Mouse (Mus musculus) lung, postnatal 10 days (tissue): ENCODE results near the gene Sept9.

Experiments
- DNase-seq: peaks from one replicate; pipeline ENCODE4 v3.0.0; 2021

Sept9 gene

DNA sequence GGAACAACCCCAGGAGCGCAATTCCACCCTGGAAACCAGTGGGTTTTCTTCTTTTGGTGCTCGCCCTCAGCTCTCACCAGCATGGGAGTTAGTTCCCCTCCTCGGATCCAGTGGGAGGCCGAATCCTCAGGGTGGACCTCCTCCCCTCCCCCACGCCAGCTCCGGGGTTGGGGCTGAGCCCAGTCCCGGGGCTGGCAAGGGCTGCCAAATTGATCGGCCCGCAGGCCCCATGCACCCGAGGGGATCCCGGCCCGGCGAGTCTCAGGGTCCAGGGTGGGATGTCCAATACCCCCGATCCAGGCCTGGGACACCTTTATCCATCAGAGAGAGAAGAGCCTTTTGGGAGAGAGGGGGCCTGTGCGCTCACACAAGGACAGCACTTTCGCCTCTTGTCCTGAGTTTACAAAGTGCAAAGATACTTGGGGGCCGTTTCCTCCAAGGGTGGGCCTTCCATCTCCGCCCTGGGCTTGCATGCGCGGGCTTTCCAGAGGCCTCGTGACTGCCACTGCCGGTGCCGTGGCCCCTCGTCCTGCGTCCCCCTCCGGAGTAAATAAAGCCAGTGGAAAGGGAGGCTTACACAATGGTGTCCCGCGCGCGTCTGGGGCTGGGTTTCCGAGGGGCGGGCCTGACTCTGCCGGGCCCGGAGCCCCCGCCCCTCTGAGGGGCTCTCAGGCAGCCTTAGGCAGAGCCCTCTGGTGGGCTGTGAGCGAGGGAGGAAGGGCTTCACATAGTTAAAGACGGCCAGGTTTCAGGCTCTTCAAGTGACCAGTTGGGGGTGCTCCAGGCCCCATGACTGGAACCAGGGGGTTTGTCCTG is 67.7 kb downstream of the Sept9 start:
- peak; percentile 87 for DNase-seq

- no peak for DNase-seq
Observed at GRCm38 (mm10) chr11:117267828-117268227, 68.4 kb downstream of the Sept9 start.

DNA sequence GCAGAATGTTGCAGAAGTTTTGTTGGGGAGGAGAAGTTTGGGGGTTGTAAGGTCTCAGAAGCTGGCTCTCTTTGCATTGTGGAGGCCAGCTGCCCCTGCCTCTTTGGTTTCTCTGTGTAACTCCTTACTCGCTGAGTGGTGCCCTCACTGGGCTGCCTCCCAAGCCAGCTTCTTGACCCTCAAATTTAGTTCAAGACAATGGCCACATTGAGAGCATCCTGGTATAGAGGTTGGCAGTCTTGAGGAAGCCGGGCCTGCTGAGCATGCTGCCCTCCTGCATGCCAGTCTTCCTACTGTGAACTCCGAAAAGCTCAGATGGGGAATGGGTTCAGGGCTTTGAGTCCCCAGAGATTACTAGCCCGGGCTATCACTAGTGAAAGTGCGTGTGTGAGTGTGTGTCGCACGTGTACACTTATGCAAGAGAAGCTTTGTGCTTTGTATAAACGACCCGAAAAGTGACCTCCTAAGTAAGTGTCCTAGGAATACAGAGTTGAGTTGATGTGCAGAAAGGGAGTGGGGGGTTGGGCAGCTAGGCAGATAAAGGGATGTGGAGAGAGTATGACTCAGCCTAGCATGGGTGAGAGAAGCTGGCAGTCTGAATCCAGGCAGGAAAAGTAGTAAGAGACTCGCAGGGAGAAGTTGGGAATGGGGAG is 69.0 kb downstream of the Sept9 start:
- DNase-seq, result peak; percentile 47

DNA sequence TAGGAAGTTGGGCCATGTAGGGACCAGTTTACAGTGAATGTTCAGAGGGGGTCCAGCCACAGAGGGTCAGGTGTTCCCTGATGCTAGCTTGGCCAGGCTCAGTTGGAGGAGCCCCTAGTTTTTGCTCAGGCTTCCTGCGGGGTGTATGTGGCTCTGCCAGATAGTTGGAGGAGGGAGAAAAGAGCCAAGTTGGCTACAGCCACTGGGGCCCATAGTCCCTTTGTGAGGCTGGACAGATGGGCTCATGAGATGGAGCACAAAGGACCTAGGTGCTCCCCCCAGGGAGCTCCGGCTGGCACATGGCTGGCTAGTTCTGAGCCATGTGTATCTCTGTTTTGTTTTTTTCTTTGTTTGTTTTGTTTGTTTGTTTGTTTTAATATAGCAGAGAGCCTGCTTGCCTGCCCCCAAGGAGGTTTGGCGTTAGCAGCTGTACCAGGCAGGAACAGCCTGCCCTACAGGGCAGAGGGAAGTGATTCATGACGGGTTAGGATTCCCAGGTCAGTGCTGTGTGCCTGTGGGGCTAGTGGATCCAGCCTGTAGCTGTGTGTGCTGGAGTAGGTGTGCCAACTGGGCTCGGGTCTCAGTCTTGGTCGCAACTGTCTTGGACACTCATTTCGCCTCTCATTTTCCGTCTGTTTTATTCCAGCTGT is 69.7 kb downstream of the Sept9 start:
- DNase-seq, result no peak

DNA sequence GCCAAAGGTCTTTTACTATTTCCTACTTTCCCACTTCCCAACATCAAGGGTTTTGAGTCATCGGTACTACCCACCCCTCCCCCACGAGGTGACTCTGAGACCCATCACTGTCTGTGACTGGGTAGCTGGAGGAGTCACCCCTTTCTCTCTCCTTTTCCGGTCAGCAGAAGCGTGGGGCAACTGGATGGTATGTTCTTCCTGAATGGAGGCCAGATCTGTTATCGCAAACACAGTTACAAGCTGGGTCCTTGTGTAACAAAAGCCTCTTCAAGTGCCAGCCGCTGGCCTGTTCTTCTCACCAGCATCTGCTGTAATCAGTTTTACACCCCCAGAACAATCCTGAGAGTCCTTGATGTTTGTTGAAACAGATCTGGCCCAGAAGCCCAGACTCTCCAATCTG is 70.5 kb downstream of the Sept9 start:
- DNase-seq, result peak; percentile 70

DNA sequence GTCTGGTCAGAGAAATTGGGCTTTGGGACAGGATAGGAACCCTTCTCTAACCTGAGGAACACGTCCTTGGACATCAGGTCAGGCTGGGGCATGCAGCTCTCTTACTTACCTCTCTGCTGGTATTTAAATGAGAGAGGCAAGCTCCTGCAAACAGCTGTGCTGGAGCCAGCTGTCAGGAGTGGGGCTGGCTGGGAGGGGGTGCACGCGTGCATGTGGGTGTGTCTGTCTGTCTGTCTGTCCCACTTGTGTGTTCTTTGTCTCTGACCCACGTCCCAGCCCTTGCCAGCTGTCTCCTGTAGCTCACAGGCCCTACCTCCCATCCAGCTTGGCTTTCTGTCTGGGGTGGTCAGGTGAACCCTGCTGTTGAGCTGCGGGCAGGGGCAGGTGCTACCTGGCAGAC is 75.5 kb downstream of the Sept9 start:
- DNase-seq, result no peak

DNA sequence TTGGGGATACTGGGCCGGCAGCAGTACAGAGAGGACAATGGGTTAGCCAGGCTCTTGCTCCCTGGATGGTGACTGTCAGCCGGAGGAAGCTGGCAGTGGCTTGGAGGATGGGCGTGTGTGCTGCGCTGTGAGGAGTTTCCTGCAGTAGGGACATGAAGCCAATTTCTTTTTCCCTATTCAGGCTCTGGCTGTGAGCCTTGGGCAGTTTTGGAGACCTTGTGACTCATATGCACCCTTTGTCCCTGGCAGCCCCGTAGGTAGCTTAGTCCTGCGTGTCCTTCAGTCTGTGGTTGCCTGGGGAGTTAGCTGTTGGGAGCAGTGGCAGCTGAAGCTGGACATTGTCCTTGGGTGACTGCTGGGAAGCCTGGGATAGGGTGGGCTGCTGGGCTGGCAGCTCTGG is 76.5 kb downstream of the Sept9 start:
- DNase-seq, result peak; percentile 74

DNA sequence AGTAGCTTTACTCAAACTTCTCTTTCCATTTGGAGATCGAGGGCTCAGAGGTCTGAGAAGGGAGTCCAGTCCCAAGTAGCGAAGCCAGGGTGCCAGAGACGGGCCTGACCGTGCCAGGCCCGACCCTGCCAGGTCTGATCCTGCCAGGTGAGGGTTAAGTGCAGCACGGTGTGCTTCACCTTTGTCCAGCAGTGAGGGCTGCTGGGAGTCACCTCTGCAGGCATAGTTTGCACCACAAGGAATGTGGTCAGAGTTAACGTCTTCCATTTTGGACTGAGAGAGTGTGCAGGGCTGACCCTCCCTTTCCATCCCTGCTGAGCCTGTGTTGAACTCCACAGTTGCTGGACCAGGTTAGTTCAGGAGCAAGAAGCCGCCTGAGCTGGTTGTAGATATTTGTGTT is 77.5 kb downstream of the Sept9 start:
- DNase-seq, result no peak

DNA sequence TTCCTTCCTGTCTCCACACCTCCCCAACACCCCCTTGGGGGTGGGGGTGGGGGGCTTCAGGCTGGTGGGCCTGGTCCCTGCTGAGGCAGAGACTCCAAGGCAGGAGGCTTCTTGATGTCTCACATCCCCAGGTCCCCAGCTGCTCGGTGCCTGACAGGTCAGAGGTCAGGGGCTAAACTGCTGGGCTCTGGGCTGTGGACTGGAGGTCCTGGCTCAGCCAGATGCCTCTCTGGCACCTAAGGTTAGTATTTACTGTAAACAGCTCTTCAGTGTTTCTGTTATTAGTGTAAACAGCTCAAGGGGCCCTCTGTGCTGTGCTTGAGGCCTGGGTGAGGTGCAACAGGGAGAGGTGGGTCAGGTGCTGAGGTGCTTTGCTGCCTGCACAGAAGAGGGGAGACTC is 78.7 kb downstream of the Sept9 start:
- DNase-seq, result no peak

DNA sequence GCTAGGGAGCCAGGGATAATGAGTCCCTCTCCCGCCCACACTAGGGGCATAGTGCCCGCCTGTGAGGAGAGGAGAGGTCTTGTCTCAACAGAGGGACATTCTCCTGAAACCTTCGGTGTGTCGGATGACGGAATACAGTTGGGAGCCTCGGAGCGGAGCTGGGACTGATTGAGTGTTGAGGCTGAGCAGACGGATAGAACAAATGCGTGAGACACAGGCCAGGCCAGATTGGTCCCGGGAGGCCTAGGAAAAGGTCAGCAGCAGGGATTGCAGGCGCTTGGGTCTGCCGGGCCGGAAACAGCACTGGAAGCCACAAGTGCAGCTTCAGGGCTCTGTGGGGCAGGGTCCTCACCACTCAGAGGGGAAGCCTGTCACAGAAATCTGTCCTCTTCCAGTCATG is 79.1 kb downstream of the Sept9 start:
- peak; percentile 47 for DNase-seq

GRCm38 (mm10) chr11:117279993-117280392 is 80.5 kb downstream of the Sept9 start:
- DNase-seq, result no peak

GRCm38 (mm10) chr11:117283048-117283888 is 83.8 kb downstream of the Sept9 start:
- no peak for DNase-seq

DNA sequence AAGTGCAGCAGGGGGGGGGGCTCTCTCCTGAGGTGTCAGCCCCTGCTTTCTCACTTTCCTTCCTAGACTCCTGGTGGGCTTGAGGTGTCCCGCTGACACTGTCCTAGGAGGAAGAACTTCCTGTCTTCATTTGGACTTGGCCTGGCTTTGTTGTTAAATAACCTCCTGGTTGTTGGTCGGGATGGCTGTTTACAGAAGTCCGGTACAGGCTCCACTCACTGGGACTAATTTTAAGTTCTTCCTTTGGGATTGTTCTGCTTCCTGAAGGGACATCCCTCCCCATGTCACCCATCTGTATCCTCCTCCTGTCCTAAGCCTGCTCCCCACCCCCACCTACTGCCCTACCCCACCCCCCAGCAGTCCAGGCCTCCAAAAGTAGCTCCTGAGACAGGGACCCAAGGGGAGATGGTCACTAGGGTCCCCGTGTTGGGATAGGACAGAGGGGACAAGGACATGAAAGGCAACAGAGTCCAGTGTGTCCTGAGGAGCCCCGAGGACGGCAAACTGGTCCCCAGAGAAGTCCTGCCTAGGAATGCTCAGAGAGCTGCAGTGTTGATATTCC is 84.5 kb downstream of the Sept9 start:
- no peak for DNase-seq

- no peak for DNase-seq
Observed at GRCm38 (mm10) chr11:117284721-117285605, 85.5 kb downstream of the Sept9 start.

- no peak for DNase-seq
Observed at GRCm38 (mm10) chr11:117285606-117285931, 86.1 kb downstream of the Sept9 start.

- no peak for DNase-seq
Observed at GRCm38 (mm10) chr11:117287792-117288191, 88.3 kb downstream of the Sept9 start.

GRCm38 (mm10) chr11:117288765-117289164 is 89.3 kb downstream of the Sept9 start:
- DNase-seq, result no peak

DNA sequence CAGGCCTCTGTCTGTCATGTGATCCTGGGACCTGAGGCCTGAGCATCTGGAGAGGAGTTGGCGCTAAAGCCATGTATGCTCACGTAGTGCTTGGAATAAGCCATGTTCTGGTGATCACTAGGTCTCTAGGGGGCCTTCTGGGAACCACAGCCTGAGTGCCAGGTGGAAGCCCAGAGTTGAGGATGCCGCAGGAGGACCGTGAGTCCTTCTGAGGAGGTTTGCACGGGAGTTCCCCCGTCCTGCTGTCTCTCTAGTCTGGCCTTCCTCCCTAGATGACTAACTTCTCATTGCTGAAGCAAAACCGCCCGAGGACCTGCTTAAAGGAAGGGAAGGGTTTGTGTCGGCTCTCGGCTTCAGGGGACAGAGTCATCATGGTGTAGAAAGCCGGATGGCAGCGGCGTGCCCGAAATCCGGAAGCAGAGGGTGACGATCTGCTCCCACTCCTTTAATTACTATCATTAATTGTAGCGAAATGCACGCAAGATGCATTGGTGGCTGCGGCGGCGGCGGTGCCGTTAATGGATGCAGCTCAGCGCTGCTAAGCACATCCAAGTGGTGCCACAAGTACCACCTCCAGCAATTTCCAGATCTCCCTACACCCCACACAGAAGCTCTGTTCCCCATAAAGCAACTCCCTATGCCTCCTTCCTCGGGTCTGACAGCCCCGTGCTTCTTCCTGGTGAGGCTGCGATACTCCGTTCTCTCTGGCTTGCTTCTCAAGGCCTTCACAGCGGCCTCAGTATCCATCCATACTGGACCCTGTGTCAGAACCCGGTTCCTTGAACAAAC is 92.0 kb downstream of the Sept9 start:
- no peak for DNase-seq

- no peak for DNase-seq
Observed at GRCm38 (mm10) chr11:117292446-117292845, 93.0 kb downstream of the Sept9 start.

DNA sequence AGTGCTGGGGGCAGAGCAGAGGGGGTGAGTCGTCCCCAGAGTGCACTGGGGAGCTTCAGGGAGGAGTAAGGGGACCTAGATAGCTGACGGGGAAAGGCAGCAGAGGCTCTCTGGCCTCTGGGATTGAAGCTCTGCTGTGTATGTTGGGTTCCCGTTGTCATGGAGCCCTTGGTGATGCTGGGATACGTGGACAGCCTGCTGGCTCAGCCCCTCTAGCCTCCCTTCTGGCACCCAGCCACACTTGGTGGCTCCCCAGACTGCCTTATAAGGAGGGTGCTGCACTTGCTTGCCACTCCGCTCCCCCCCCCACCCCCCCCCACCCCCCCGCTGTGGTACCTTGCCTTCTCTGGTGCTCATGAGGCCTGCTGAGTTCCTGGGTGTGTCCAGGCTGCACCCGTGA is 95.8 kb downstream of the Sept9 start:
- DNase-seq, result peak; percentile 53

DNA sequence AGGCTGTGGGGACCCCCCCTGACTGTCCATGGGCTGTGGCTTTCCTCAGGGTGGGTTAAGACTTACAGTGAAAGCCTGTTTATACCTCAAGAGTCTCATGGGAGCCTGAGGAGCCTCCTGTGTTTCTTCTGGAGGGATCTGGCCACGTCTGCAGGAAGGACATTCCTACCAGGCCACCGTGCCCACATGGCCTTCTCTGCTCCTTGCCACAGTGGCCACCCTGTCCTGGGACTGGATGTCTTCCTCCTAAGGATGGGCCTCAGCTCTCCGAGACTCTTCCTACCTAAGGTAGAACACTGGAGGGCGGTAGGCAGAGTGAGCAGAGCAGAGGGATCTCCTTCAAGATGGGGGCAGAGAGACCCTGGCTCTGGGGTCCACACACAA is 96.6 kb downstream of the Sept9 start:
- DNase-seq, result no peak
